Mouse (Mus musculus) NIH3T3 (cell line): ENCODE results near the gene Gm20683.

Source experiments
- DNase-seq: peaks from one replicate; pipeline ENCODE4 v3.0.0-alpha.2; 2012; ENCODE audit warnings: low read depth

The Gm20683 gene

DNA sequence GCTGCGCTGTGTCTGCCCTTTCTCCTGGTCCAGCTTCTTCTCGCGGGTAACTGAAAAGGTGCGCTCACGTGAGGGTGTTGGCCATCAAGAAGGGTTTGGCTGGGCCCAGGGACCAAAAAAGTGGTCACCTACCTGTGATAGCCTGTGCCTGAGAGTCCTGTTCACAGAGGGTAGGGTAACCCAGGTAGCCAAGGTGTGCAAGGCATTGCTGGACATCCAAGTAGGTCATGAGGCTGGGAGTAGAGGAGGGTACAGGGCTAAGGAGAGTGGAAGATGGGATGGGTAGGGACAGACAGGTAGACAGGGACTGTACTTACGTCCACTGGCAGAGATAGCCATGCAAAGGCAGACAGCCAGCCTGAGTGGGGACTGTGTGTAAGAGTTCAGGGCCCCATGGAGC is 1.0 kb downstream of the Gm20683 start:
- DNase-seq = no peak

DNA sequence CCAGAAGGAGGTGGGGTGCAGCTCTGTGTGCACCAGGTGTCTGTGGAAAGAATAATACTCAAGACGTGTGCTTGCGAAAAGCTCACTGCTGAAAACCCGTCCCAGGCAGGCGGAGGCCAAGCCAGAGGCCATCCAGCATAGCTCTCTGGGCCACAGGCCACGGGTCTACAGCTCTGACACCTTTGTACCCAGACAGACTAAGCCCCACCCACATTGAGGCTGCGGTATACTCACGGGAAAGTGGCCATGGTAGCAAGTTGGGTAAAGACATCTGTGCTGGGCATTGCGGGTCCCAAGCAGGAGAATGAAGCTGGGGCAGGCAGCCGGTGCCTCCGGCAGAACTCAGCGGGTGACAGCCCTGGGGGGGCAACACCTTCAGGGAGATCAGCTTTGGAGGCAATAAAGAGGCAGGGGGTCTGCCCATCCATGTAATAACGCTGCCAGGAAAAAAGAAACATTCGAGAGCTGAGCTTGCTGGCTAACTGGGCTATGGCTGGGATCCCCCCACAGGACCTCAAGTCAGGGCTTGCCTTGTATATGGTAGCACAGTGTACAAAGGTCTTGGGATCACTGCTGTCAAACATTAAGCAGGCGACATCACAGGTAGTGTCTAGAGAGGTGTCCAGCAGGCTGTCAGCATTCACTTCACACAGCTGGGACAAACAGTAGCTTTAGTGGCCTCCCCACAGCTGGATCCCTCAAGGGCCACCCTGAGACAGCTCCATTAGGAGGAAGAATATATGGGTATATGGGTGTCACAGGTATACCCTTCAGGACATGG is 1.9 kb downstream of the Gm20683 start:
- DNase-seq = no peak

DNA sequence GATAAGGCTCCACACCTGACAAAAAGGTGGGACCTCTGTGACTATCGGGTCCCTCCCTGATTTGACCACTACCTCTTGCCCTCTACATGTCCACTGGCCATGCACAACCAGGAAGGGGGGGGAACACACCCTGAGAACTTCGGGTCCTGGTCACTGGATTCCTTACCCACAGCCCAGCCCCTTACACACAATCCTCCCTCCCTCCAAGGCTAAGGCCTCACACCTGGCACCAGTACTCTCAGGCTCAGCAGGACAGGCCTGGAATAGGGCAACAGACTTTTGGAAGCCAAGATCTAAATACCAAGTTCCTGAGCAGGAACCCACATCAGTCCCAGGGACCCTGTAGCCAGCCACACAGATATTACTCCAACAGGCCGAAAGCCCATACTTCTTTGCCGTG is 2.7 kb downstream of the Gm20683 start:
- no peak for DNase-seq

DNA sequence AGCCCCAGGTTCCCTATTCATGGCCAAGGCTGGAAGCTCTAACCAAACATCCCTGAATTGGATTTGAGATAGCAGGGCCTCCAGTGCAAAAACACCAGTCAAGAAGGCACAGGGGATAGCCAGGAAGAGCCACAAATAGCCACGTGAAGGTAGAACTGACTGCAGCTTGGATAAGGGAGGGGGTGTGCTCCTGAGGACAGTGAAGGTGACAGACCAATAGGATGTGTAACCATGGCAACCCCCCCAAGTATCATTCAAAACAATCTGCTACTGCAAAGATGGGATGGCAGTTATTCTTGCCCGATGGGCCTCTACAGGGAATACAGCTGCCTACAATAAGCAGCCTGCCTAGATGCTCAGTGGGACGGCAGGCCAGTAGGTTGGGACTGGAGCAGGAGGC is 4.0 kb downstream of the Gm20683 start:
- DNase-seq = no peak

DNA sequence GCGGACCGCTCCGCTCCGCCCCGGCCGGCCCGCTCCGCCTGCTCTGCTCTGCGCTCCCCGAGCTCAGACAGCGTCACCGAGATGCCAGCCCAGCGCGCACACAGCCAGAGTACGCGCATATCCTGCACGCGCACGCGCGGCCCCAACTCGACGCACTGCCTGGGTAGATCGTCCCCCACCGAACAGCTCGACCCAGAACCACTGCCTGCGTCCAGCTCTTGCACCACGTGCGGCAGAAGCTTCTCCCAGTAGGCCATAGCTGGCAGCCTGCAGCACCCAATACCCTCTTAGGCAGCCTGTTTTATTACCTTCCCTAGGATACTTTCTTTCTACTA is 4.5 kb downstream of the Gm20683 start, which contains the start of gene Rhbdl1:
Gene Rhbdl1 (minus strand): TSS at position 220 of the 335 bp plus-strand sequence.
- no peak for DNase-seq

DNA sequence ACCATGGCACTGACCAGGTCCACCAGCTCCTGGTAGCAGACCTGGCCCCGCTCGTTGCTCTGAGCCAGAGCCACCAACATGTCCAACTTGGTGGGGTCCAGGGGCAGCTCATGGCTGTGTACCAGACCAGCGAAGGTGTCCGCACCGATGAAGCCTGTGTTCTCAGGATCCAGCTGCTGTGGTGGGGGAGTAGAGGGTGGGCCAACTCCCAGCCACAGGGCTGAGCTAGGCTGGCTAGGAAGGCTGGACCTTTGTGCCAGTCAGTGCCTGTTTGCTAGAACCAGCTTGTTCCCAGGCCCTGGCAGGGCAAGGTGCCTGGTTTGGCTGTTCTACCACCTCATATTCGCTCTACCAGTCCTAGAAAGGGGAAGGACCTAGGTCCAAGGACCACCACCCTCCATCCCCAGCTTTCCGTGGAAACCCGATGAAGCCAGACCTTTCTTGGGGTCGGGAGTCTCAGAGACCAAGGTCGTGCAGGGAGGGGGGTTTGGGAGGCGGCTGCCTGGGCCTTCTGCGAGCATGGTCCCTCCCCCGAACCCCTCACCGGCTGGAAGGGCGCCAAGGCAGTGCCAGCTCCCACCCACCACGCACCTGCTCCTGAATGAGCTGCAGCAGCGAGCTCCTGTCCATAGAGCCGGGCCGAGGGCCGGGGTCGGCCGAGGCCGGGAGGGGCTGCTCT is 5.0 kb downstream of the Gm20683 start:
- DNase-seq = no peak

DNA sequence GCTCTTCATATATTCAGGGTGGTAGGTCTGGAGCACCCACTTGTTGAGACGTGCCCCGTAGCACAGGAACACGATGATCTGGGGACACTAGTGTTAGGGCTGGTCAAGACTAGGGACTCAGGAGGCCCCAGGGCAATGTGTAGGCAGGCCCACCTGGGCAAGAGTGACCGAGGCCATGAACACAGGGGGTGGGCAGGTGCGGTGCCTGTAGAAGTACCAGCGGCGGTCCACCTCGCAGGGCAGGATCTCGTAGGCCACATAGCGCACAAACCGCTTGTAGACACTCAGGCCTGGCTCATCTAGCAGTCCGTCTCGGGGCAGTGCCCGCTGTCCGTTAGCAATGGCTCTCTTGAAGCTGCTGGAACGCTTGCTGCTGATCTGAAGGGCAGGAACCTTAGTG is 5.7 kb downstream of the Gm20683 start:
- no peak for DNase-seq

DNA sequence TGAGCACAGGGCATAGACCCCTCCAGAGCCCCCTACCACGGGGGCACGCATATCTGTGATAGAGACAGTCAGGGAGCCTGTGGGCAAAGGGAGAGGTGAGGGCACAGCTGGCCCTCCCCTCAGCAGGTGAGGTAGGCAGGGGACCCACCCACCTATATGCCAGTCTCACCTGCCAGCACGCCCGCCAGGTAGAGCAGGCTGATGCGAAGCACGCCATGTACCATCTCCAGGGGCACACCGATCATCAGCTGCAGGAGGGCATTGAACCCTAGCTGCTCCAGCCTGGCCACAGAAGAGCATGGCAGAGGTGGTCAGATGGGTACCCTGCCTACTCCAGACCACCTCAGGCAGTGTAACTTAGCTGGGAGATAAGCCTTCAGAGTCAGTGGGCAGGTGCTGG is 6.3 kb downstream of the Gm20683 start:
- DNase-seq = no peak

DNA sequence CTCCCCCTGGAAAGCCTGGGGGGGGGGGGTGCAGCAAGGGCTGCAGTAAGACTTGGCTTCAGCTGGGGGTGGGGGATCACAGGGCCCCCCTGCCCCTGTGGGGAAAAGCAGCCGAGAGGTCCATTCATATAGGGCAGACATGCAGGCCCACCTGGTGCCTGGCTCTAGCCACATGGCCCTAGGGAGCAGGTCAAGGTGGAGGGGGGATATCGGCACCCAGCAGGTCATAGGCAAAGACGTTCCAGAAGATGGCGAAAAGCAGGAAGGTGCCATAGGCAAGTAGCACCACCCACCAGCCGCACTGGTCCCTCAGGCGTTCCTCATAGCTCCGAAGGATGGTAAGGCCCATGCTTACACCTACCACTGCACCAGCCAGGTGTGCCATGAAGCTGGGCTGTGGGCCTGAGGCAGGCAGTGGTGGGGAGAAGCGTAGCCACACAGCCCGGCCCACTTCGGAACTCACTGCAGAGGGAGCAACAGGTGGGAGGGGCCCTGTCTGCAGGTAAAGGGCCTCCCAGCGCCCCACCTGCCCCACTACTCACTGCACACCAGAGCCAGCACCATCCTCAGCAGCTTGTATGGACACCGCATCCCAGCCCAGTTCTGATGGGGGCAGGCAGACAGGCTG is 6.9 kb downstream of the Gm20683 start:
- no peak for DNase-seq

DNA sequence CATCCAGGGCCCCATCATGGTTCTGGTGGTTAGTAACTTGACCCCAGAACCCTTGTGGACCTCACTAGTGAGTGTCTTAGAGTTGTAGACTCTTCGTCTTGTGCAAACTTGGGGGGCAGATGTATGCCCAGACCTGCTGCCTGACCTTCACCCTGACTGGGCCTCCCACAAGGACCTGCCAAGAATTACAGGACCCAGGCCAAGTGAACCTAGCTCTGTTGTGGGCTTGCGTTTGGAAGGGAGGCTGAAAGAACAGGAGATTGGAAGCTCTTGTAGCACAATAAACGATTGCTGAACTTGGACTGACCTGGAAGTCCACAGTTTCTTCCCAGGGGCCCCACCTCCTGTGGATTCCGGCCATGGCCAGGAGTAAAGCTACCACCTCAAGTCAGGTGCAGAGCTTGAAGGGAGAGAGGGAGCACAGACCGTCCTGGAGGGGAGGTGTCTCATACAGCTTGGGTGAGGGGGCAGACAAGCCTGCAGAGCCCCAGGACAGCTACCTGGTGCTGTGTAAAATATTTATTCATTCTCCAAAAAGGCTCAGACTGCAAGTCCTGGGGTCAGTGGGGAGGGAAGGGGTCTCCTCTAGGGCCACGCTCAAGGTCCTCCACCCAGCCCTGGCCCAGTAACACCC is 7.5 kb downstream of the Gm20683 start:
- DNase-seq = peak; percentile 42

DNA sequence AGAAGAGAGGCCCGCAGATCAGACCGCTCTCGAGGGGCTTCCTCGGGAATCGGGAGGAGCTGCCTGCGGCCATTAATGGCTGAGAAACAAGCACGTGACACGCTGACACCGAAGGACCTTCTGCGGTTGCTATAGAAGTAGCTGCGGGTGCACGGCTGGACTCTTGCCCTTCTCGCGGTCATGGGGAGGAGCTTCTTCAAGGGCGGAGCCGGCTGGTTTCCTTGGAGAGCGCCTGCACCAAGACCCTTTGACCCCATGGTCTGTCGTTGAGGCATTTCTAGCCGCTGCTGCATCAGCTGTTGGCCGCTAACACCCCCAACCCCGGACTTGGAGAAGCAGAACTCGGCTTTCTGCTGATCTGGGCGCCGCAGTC is 8.3 kb downstream of the Gm20683 start, which contains the start of gene Stub1:
Gene Stub1 (minus strand): TSS at position 114 of the 373 bp plus-strand sequence.
- peak; percentile 98 for DNase-seq

DNA sequence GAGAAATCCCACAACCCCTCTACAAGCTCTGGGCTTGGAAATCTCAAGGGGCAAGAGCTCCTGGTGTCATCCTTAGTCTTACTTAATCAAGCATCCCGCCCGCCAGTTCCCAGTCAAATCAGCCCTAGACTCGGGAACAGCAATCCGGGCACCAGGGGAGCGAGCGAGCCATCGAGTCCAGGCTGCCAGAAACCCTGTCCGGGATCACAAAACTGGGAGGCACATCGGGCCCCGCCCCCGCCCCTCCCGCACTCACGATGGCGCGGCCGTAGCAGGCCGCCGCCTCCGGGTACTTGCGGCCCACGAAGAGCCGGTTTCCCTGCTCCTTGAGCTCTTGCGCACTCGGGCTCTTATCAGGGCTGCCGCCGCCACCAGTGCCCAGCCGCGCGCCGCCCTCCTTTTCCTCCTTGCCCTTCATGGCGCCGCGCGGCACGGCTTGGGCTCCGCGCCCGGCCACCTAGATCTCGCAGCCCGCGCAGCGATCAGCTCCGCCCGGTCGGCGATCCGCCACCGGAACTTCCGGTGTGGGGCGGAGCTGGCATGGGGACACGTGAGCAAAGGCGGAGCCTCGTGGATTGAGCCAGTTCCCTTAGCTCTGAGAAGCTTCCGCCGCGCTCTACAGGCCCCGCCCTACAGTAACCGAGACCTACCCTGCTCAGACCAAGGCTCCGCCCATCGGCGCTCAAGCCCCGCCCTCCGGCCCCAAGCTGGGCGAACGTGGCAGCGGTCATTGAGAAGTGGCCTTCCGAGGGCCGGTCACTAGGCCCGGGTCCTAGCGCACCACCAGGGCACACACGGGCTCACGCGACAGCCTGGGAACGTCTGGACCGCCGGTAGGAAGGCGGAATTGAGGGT is 8.9 kb downstream of the Gm20683 start:
- peak; percentile 100 for DNase-seq

DNA sequence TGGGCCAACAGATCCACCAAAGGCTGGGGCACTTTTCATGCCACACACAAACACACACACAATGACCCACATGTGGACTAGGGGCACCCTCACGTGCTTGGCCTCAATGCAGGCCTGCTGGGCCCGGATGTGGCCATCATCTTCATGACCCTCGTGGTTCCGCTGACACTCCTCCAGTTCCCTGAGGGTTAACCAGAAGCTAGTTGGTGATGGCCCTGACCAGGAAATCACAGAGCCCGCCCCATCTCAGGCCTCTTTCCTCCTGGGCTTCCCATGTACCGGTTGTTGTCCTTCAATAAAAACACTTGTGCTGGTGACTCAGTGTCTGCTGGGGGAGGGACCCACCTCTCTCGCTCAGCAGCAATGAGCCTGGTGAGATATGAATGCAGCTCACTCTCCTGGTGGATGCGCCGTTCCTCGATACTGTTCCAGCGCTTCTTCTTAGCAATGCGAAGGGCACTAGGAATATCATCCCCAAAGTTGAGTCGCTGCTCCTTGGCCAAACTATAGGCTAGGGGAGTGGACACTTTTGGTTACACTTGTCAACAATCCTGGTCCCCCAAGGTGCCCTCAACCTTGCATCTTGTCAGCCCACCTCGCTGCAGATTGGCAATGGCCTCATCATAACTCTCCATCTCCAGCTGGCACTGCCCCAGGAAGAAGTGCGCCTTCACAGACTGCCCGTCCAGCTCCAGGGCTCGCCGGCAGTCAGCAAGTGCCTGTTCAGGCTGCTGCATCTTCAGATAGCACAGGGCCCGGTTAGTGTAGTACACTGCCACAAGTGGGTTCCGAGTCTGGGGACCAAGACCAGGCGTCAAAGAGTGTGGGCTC is 9.9 kb downstream of the Gm20683 start:
- peak; percentile 58 for DNase-seq

DNA sequence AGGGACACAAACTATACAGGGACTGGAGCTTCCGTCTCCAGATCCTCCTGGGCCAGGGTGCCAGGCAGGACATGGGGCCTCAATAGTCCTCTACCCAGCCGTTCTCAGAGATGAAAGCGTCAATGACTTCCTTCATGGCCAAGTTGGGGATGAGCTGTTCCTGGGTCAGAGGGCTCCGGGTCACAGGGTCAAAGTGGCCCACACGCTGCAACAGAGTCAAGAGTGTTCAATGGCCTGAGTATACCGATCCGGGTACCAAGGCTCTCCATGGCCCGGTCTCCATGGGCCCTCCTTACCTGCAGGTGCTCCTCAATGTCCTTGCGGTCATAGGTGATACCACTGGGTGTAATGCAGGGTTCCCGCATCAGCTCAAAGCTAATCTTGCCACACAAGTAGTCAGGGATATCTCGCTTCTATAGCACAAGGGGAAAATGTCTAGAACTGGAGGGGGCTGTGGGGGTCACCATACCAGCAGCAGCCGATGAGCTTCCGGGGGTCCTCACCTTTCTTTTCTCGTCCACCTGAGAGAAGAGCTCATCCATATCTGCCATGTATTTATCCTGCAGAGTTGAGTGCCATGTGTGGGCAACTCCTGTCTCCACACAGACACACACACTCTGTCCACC is 10.6 kb downstream of the Gm20683 start:
- no peak for DNase-seq

DNA sequence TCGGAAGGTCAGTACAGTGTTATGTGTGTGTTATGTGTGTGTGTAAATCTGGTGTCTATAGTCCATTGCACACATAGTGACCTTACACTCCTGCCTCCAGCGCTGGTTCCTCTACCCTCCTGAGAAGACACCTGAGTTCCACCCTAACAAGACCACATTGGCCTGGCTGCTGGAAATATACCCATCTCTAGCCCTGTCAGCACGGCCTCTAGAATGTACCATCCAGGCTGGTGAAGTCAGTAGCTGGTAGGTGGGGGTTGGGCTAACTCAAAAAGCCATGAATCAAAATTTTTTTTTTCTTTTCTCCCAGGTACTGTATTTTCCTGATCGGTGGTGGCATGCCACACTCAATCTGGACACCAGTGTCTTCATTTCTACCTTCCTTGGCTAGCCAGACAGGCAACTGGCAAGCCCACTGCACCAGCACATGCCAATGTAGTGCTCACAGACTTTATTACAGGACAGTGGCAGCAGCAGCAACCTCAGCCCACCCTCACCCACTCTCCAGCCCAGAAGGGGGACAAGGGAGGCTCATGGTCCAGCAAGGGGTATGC is 11.3 kb downstream of the Gm20683 start:
- no peak for DNase-seq

DNA sequence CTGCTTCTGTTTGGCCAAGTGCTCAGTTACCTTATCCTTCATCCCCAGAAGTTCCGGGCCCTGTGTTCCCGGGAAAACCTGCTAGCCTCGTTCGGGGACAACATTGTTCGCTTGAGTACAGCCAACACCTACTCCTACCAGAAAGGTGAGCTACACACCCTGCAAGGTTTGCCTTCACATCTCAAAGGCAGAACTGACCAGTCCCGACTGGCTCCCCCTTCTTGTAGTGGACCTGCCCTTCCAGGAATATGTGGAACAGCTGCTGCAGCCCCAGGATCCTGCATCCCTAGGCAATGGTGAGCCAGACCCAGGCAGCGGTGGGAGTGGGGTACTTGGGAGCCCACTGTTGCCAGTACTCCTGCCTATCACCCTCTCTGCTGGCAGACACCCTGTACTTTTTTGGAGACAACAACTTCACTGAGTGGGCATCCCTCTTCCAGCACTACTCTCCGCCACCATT is 12.0 kb downstream of the Gm20683 start:
- no peak for DNase-seq

DNA sequence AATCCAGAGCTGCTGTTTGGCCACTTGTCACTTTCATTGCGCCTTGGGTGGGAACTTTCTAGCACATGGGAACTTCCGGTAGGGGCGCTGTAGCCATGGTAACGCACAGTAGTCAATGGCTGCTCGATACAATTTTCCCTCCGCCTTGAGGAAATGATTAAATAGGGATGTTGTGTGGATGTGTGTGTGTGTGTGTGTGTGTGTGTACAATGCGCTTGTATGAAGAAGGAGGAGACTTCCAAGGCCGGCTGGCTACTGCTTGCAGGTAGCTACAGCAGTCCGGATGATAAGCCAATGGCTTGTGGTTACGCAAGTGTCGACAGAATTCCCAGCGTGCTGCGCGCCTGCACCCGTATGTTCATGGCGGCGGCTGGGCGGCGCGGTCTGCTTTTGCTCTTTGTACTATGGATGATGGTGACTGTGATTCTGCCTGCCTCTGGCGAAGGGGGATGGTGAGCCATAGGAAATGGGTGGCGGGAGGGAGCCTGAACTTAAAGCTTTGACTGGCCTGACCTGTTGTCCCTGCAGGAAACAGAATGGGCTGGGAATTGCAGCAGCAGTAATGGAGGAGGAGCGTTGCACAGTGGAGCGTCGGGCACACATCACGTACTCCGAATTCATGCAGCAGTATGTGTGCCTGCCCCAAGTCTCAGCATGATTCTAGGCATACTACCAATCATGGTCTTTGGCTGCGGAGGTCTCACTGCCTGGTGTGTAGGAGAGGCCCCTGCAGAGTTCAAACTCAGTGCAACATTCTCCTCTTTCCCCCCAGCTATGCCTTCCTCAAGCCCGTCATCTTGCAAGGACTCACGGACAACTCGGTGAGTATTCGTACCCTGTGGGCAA is 12.6 kb downstream of the Gm20683 start, which contains the start of gene Jmjd8:
Gene Jmjd8 (plus strand): TSS at position 156 of the 846 bp plus-strand sequence.
- DNase-seq = peak; percentile 81

DNA sequence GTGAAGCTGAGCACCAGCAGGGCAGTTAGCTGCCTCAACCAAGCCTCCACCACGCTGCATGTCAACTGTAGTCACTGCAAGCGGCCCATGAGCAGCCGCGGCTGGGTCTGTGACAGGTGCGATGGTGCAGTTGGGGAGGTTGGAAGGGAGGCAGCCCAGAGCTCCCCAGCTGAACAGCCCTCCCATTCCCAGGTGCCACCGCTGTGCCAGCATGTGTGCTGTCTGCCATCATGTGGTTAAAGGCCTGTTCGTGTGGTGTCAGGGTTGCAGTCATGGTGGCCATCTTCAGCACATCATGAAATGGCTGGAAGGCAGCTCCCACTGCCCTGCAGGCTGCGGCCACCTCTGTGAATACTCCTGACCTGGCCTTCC is 13.4 kb downstream of the Gm20683 start:
- DNase-seq = no peak
